Comparison of ENCODE assay signal across 19 mouse cellular contexts in the genomic region with DNA sequence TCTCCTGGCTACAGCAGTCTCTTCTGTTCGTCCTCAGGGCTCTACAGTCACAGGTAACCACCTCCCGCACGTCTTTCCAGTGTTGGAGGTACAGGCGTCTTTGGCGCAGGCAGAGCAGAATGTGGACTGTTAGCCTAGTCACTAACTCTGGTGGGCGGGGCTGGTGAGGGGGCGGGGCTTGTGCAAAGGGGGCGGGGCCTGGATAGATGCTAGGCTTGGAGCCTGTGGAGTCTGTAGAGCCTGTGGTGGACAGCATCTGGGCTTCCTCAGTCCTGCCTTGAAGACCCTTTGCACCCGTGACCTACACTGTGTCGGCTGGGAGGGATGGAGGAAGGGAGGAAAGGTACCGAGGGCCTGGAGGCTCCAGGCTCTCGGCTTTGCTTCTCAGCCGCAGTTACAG. TPM values are rescaled to one million over a fixed set of nuclear protein-coding genes. Genes with fewer than 3 reads are reported as not detected.
A peak's percentile ranks its signal among the peaks of the same experiment; 100 is the strongest.
DNase-seq lines count a peak whose midpoint lies in the region; ATAC-seq lines count a peak whose summit lies in the region.
"Had no signal": no experiment of that assay in that cellular context is flagged by ENCODE, and none has a peak within 500 bp of the region (broad histone marks: within the 10 kb centered on the region; RNA-seq: fewer than 3 reads in every experiment).

A gene (minus strand): TSS at position 124 of the 400 bp plus-strand sequence.

- no peak within 1 kb of the TSS for H3K4me3 ChIP-seq in heart, embryonic 11.5 days (ENCODE audit: low read depth, low read length)
- H3K4me3 ChIP-seq in megakaryocyte, embryonic 14.5 days (replicated peaks), result peak within 1 kb of the TSS; percentile 76
- H3K4me3 ChIP-seq in liver, embryonic 11.5 days (ENCODE audit: low read depth, low read length), result no peak within 1 kb of the TSS
- H3K4me3 ChIP-seq in stomach, embryonic 15.5 days (replicated peaks), result no peak within 1 kb of the TSS
- no peak within 1 kb of the TSS for H3K4me3 ChIP-seq in forebrain, embryonic 14.5 days (ENCODE audit: low read depth, low read length)
- H3K4me3 ChIP-seq: heart, embryonic 15.5 days; hindbrain, embryonic 15.5 days; neural tube, embryonic 13.5 days had no signal

- DNase-seq in heart, postnatal 36 days, result no peak
- peak; percentile 52 for DNase-seq in liver, embryonic 11.5 days (ENCODE audit: low spot score)
- no peak for DNase-seq in forebrain, embryonic 14.5 days (ENCODE audit: low spot score)
- DNase-seq: adrenal gland, postnatal 25 days; cerebellum, adult 11-12 months; gastrocnemius, postnatal 36 days had no signal

- ATAC-seq in heart, embryonic 11.5 days (replicated peaks; ENCODE audit: insufficient number of reproducible peaks, low FRiP score, low TSS enrichment), result peak; percentile 14; the same call in 1 of the 2 replicates
- no peak for ATAC-seq in megakaryocyte, adult 5-6 weeks (ENCODE audit: poor library complexity, severe bottlenecking)
- peak; percentile 61 for ATAC-seq in liver, embryonic 11.5 days (replicated peaks; ENCODE audit: low FRiP score)
- ATAC-seq in stomach, embryonic 15.5 days (ENCODE audit: insufficient read depth, low FRiP score, low read depth), result 0 out of 2 replicates have a peak, but pooled peaks have one; percentile 30
- no peak for ATAC-seq in megakaryocyte-erythroid progenitor cell, adult 5-6 weeks (replicated peaks; ENCODE audit: low FRiP score, low TSS enrichment, poor library complexity, severe bottlenecking)
- no peak for ATAC-seq in forebrain, embryonic 14.5 days
- ATAC-seq: midbrain, embryonic 16.5 days had no signal

- peaks cover 5% of the 10 kb centered on the region; the same call in 1 of the 2 replicates for H3K36me3 ChIP-seq in heart, embryonic 11.5 days (ENCODE audit: control insufficient read depth, insufficient read depth, low read length)
- H3K36me3 ChIP-seq in megakaryocyte, embryonic 14.5 days (replicated peaks; ENCODE audit: low read length), result peaks cover 96% of the 10 kb centered on the region
- peaks cover 8% of the 10 kb centered on the region for H3K36me3 ChIP-seq in liver, embryonic 11.5 days (ENCODE audit: control insufficient read depth, insufficient read depth, low read length)
- no peaks in the 10 kb centered on the region for H3K36me3 ChIP-seq in stomach, embryonic 15.5 days
- H3K36me3 ChIP-seq in forebrain, embryonic 14.5 days (ENCODE audit: control insufficient read depth, insufficient read depth, low read length), result peaks cover 60% of the 10 kb centered on the region

- 56% methylated on average over 13 of the region's 13 CpGs for WGBS in heart, embryonic 11.5 days (ENCODE audit: insufficient replicate concordance)
- 42% methylated on average over 13 of the region's 13 CpGs for WGBS in liver, embryonic 11.5 days
- 60% methylated on average over 13 of the region's 13 CpGs for WGBS in stomach, embryonic 15.5 days
- WGBS in forebrain, embryonic 14.5 days, result 61% methylated on average over 12 of the region's 13 CpGs

- H3K27ac ChIP-seq in heart, embryonic 11.5 days (ENCODE audit: low read depth, low read length), result no peak within 1 kb of the TSS
- peak within 1 kb of the TSS; percentile 19; the same call in 1 of the 2 replicates for H3K27ac ChIP-seq in liver, embryonic 11.5 days (ENCODE audit: low read depth, low read length)
- no peak within 1 kb of the TSS for H3K27ac ChIP-seq in stomach, embryonic 15.5 days
- H3K27ac ChIP-seq in forebrain, embryonic 14.5 days (ENCODE audit: low read depth, low read length), result no peak within 1 kb of the TSS
- H3K27ac ChIP-seq: heart, embryonic 15.5 days; hindbrain, embryonic 15.5 days; neural tube, embryonic 13.5 days had no signal

- H3K4me1 ChIP-seq in heart, embryonic 11.5 days (ENCODE audit: control insufficient read depth, insufficient read depth, low read length), result peaks cover 7% of the 10 kb centered on the region; the same call in 1 of the 2 replicates
- H3K4me1 ChIP-seq in megakaryocyte, embryonic 14.5 days, result peaks cover 97% of the 10 kb centered on the region
- H3K4me1 ChIP-seq in liver, embryonic 11.5 days (replicated peaks; ENCODE audit: control insufficient read depth, insufficient read depth, low read length), result peaks cover 22% of the 10 kb centered on the region
- no peaks in the 10 kb centered on the region for H3K4me1 ChIP-seq in stomach, embryonic 15.5 days
- H3K4me1 ChIP-seq in forebrain, embryonic 14.5 days (ENCODE audit: control insufficient read depth, insufficient read depth, low read length), result no peaks in the 10 kb centered on the region
- H3K4me1 ChIP-seq: heart, embryonic 15.5 days; hindbrain, embryonic 15.5 days; neural tube, embryonic 13.5 days had no signal

- H3K9ac ChIP-seq in heart, embryonic 11.5 days (ENCODE audit: low read depth, low read length), result no peak within 1 kb of the TSS
- H3K9ac ChIP-seq in liver, embryonic 11.5 days (ENCODE audit: low read depth, low read length), result no peak within 1 kb of the TSS
- H3K9ac ChIP-seq in stomach, embryonic 15.5 days, result no peak within 1 kb of the TSS
- H3K9ac ChIP-seq in forebrain, embryonic 14.5 days (ENCODE audit: low read length), result no peak within 1 kb of the TSS
- H3K9ac ChIP-seq: heart, embryonic 15.5 days; hindbrain, embryonic 15.5 days; neural tube, embryonic 13.5 days had no signal

- peaks cover 5% of the 10 kb centered on the region for H3K27me3 ChIP-seq in heart, embryonic 11.5 days (ENCODE audit: control insufficient read depth, insufficient read depth, low read length)
- H3K27me3 ChIP-seq in megakaryocyte, embryonic 14.5 days (replicated peaks), result no peaks in the 10 kb centered on the region
- H3K27me3 ChIP-seq in liver, embryonic 11.5 days (replicated peaks; ENCODE audit: control insufficient read depth, insufficient read depth, low read length), result no peaks in the 10 kb centered on the region
- no peaks in the 10 kb centered on the region for H3K27me3 ChIP-seq in stomach, embryonic 15.5 days (replicated peaks)
- H3K27me3 ChIP-seq in forebrain, embryonic 14.5 days (replicated peaks; ENCODE audit: control insufficient read depth, insufficient read depth, low read length), result no peaks in the 10 kb centered on the region
- H3K27me3 ChIP-seq: heart, embryonic 15.5 days; hindbrain, embryonic 15.5 days; neural tube, embryonic 13.5 days had no signal

- intact Hi-C loops in heart, postnatal 36 days (cut with DNase I), result loop anchor here (1.0 kb wide), 1 partner anchor 85 kb away; no protein-coding TSS in a partner anchor

- no peaks in the 10 kb centered on the region for H3K9me3 ChIP-seq in heart, embryonic 11.5 days (replicated peaks; ENCODE audit: control insufficient read depth, low read length)
- no peaks in the 10 kb centered on the region for H3K9me3 ChIP-seq in megakaryocyte, embryonic 14.5 days
- no peaks in the 10 kb centered on the region for H3K9me3 ChIP-seq in liver, embryonic 11.5 days (ENCODE audit: control insufficient read depth, low read length)
- H3K9me3 ChIP-seq in stomach, embryonic 15.5 days, result no peaks in the 10 kb centered on the region
- H3K9me3 ChIP-seq in forebrain, embryonic 14.5 days (replicated peaks; ENCODE audit: control insufficient read depth, low read length), result no peaks in the 10 kb centered on the region
- H3K9me3 ChIP-seq: heart, embryonic 15.5 days; hindbrain, embryonic 15.5 days; neural tube, embryonic 13.5 days had no signal

- H3K4me2 ChIP-seq in heart, embryonic 11.5 days, result no peak within 1 kb of the TSS
- peak within 1 kb of the TSS; percentile 22 for H3K4me2 ChIP-seq in liver, embryonic 11.5 days
- no peak within 1 kb of the TSS for H3K4me2 ChIP-seq in stomach, embryonic 15.5 days
- no peak within 1 kb of the TSS for H3K4me2 ChIP-seq in forebrain, embryonic 14.5 days (ENCODE audit: low read length)
- H3K4me2 ChIP-seq: heart, embryonic 15.5 days; hindbrain, embryonic 15.5 days; neural tube, embryonic 13.5 days had no signal

RNA-seq across cellular contexts. Expression of the gene that starts here (rescaled TPM):
- 0.25 and 0.40 TPM in 2 replicates for polyA plus RNA-seq in heart, embryonic 11.5 days (2014; fragmentation: Nextera tagmentation; extraction: Ambion mirVana)
- under 1 TPM in 1 of 2 experiments, not detected in 1; 0.17 TPM for total RNA-seq in heart, postnatal 36 days (2021)
- 1.0 and 1.4 TPM in 2 replicates for polyA plus RNA-seq in megakaryocyte, embryonic 14.5 days (2012; ENCODE audit: insufficient read depth, low replicate concordance)
- total RNA-seq in megakaryocyte, adult 5-6 weeks (2015), result 0.23 TPM in 1 of 2 replicates, not detected in the other
- total RNA-seq in megakaryocyte, adult 5-6 weeks (2017), result 0.73 and 1.2 TPM in 2 replicates
- polyA plus RNA-seq in liver, embryonic 11.5 days (2014; fragmentation: Nextera tagmentation; extraction: Ambion mirVana), result 0.29 and 0.36 TPM in 2 replicates
- 0.22 and 0.24 TPM in 2 replicates for polyA plus RNA-seq in stomach, embryonic 15.5 days (2015; fragmentation: Nextera tagmentation; extraction: Ambion mirVana)
- not detected in 2 replicates for total RNA-seq in megakaryocyte-erythroid progenitor cell, adult 5-6 weeks (2014; fragmentation: Nextera tagmentation)
- not detected in 2 replicates for total RNA-seq in megakaryocyte-erythroid progenitor cell, adult 5-6 weeks (2017)
- 0.08 and 0.10 TPM in 2 replicates for polyA plus RNA-seq in forebrain, embryonic 14.5 days (2014; fragmentation: Nextera tagmentation; extraction: Ambion mirVana)
- total RNA-seq: gastrocnemius, postnatal 36 days; layer of hippocampus, postnatal 10 days; left cerebral cortex, postnatal 25 days had no signal
- polyA plus RNA-seq: frontal cortex, adult 2 months; spleen, adult 2 months had no signal

Comparison
In these comparisons a context has a peak if more than half of its experiments do, and no peak if none do; other contexts are left out.
1. Peak in ATAC-seq in heart, embryonic 11.5 days; RNA of the gene not detected or under 1 TPM.
2. Peak in DNase-seq, ATAC-seq, H3K27ac ChIP-seq and H3K4me2 ChIP-seq in liver, embryonic 11.5 days; RNA of the gene not detected or under 1 TPM.
3. Peak in ATAC-seq in stomach, embryonic 15.5 days; RNA of the gene not detected or under 1 TPM.